Mouse (Mus musculus): ENCODE data around the gene Scgb3a1.

DNA sequence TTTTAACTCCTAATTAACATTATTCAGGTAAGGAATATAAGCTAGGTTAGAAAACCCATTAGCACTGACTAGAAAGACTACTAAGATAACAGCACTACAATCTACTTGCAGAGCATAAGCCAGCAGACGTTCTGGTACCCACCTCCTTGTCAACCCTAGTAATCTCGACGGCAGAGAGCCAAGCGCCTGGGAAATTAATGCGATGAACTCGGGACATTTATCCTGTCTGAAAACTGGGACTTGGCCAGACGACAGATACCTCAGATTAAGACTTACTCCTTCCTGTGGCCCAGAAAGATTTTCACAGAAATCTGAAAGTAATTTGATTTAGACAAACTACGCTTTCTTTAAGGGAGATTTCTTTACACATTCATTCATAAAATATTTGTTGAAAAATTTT, 41.4 kb downstream of the Scgb3a1 start:
- TF ChIP-seq POLR2A (IDR thresholded peaks at IDR 0.05; ENCODE audit: low read depth, low read length): no peak
- TF ChIP-seq CTCF (conservative IDR thresholded peaks at IDR 0.05; ENCODE audit: insufficient read depth, insufficient read length, low read depth, low read length): no peak
